Mouse (Mus musculus): ENCODE results near the gene Ppargc1a.

GRCm38 (mm10) chr5:51568198-51568690 is 718 bp upstream of the Ppargc1a start:
- TF ChIP-seq CTCF (IDR thresholded peaks at IDR 0.05; ENCODE audit: borderline replicate concordance, extremely low read depth, insufficient read depth, insufficient read length) (no peak), POLR2A (IDR thresholded peaks at IDR 0.05; ENCODE audit: borderline replicate concordance, extremely low read depth, insufficient read depth, insufficient read length, poor library complexity, severe bottlenecking) (no peak)

Data from brain, embryonic 14.5 days (tissue).